Mouse (Mus musculus) heart, postnatal 0 days (tissue): ENCODE results near the gene Slf2.

Experiments used
- CTCF ChIP-seq: IDR thresholded peaks from 2 replicates; pipeline ENCODE4 v1.5.1; 2016; ENCODE audit warnings: antibody characterized with exemption, control low read depth, low read depth
- EP300 ChIP-seq: IDR thresholded peaks from 2 replicates; pipeline ENCODE4 v1.6.1; 2016; ENCODE audit warnings: antibody characterized with exemption, low read depth

GRCm38 (mm10) chr19:44977148-44977547, 46.2 kb downstream of the Slf2 start:
- TF ChIP-seq CTCF (no peak), EP300 (no peak)
